Mouse (Mus musculus) heart, postnatal 14 days (tissue): ENCODE results near the gene Gm44805. TPM values are rescaled to one million over a fixed set of nuclear protein-coding genes. Genes with fewer than 3 reads are reported as not detected.
A peak's percentile ranks its signal among the peaks of the same experiment; 100 is the strongest.
"Not testable (repeated sequence)": the region's sequence is repeated elsewhere in the genome, so short reads cannot be mapped to it uniquely, and the experiment has no call there.

Experiments used
- DNase-seq, 2 experiments: peaks; one replicate each; pipeline ENCODE4 v3.0.0; 2021 to 2022
- intact Hi-C: fragments of 180-260 bp; cut with DNase I; formaldehyde crosslinking; loops from one replicate; pipeline ENCODE4 v1.15.1; 2025
- total RNA-seq, 2 experiments: library from RNA; stranded (reverse); gene quantifications; 2 replicates each; pipeline ENCODE4 v1.2.3; 2021

The Gm44805 gene
- total RNA-seq, 2 experiments from 2014 or later: not detected

DNA sequence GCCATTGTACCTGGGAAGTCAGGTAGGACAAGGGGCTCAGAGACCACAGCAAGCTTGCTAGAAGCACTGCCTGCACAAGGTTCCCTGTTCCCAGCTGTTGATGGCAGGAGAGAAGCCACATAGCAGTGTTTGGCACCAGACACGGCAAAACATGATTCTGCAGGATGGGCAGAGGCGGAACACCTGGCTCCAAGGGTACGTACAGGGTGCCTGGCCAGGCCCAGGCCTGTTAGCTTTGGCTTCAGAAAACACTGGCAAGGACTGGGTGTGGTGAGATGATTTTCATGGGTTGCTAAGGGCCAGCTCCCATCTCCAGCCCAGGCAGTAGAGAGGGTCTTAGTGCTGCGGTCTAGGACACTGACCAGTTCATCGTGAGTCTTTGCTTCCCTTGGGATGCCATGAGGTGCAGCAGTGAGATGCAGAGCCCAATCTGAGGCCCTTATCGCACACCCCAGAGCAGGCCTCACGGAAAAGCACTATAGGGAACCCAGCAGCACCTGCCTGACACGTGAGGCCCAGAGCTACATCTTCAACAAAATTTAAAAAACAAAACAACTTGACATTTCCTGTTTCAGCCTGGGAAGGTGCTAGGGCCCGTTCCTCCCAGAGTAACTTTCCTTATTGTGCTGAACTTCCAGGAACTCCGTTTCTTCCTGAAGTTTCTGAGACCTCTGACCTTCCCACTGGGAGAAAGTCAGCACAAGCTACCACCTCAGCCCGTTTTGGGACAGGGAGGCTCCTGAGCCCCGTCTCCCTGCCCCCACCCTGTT, 19.3 kb upstream of the Gm44805 start:
- intact Hi-C loops: loop anchor here (1.0 to 10.0 kb wide), 2 partner anchors 31 to 296 kb away; partner anchors contain the start of genes Ckm and Klc3

DNA sequence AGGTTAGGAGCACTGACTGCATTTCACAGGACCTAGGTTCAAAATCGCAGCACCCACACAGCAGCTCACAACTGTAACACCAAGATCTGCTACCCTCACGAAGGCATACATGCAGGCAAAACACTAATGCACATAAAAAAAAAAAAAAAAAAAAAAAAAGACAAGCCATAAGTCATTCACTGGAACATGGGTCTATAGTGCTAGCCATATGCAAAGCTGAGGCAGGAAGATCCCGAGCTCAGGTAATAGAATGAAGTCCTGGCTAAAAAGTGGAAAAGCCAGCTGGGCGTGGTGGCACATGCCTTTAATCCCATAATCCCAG, 18.6 kb upstream of the Gm44805 start:
- intact Hi-C loops: loop anchor here (10.0 kb wide), 1 partner anchor 295 kb away; the partner anchor contains the start of genes Ckm and Klc3
- DNase-seq: no peak

More for the DNA sequence above, 19.3 kb upstream of the Gm44805 start:
- no peak for DNase-seq

DNA sequence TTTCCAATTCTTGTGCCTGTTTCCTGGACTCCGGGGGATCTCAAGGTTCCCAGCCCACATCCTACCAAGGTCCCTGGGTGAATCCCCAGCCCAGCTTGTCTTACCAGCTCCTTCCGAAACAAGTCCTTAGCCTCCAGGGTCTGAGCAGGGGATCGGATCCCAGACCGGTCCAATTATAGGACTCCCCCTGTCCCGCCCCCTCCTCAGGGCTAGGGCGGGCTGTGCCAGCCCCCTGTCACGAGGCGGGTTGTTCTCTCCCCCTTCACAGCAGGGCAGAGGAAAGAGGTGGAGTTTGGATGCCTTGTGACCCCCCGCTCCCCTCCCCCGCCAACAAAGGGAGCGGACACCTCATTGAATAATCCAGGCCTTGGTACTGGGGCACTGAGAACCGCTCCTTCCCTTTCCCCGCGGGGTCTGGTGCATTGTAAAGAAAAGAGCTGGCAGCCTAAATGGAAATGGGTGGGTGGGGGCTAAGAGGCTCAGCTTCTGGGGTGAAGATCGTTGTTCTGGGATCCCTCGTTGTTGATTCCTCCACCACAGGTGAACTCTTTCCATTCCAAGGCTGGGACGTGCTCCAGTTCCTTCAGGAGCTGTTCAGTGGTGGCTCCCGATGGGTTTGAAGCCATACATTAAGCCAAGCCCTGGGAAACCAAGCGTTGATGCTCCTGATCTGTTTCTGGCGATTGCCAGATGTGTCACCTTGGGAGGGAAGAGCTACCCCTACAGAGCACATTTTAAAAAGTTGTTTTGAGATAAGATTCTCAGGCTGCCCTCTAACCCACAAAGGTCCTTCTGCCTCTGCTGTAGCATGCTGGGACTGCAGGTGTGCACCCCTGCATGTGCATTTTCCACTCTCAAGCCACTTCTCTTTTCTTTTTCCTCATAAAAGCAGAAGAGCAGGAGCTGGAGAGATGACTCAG, 17.9 kb upstream of the Gm44805 start, which contains the start of gene Apoe:
Apoe (minus strand) TSS at position 282 of the 920 bp plus-strand sequence.
- peak; percentile 68 for DNase-seq
- intact Hi-C loops: no loop called here

DNA sequence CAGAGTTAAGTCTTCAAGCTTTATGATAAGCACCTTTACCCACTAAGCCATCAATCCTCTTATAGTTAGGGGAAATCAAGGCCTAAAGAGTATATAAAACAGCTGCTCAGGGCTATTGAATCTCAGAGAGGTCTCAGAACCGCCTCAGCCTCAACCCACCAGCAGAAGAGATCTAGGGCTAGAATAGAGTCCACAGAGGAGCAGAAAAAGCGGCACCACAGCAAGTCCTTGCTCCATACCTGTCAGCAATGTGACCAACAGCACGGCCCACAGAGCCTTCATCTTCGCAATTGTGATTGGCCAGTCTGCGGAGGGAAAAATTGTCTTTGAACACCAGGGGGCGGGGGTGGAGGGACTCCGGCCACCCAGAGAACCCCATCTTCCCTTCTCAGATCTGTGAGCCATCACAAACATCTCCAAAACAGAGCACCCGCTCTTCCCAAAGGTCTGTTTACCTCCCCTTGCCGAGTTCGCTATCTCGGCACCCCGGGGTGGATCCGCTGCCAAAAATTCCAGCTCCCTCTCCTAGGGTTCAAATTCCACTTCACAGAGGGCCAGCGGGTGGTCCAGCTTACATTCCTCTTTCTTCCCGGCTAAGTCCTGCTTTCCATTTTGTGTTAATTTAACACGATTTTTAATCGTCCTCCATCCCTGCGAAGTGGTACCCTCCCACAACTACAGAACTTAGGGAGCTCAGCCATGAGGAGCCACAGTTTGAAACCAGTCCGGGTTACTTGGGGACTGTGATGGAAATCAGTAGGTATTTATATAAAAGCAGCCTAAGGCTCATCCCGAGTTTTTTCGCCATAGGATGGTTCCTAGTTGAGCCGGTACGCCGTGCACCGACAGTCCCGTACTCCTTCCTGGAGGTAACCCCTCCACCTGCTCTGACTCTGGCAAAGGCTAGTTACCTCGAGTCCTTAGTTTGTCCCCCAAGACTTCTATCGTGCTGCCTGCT, 17.0 kb upstream of the Gm44805 start:
- intact Hi-C loops: no loop called here
- peak in 1 of 2 experiments; percentile 40 for DNase-seq

DNA sequence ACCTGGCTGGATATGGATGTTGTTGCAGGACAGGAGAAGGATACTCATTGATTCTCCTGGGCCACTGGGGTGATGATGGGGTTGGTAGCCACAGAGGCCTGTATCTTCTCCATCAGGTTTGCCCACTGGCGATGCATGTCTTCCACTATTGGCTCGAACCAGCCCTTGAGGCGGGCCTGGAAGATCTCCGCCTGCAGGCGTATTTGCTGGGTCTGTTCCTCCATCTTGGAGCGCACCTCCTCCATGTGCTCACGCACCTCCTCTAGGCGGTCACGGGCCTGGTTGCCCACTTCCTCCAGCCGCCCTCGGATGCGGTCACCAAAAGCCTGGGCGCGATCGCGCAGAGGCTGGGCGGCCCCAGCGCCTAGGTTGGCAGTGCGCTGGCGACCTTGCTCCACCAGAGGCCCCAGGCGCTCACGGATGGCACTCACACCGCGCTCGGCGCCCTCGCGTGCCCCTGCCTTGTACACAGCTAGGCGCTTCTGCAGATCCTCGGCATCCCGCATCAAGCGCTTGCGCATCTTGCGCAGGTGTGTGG, 15.2 kb upstream of the Gm44805 start:
- intact Hi-C loops: no loop called here
- no peak for DNase-seq

- intact Hi-C loops: no loop called here
- no peak for DNase-seq
Measured at GRCm38 (mm10) chr7:19695881-19696280, 14.7 kb upstream of the Gm44805 start.

- DNase-seq: no peak
- intact Hi-C loops: no loop called here
Measured at GRCm38 (mm10) chr7:19695213-19695594, 14.0 kb upstream of the Gm44805 start.

- no peak for DNase-seq
- intact Hi-C loops: no loop called here
Measured at GRCm38 (mm10) chr7:19694336-19695212, 13.4 kb upstream of the Gm44805 start.

DNA sequence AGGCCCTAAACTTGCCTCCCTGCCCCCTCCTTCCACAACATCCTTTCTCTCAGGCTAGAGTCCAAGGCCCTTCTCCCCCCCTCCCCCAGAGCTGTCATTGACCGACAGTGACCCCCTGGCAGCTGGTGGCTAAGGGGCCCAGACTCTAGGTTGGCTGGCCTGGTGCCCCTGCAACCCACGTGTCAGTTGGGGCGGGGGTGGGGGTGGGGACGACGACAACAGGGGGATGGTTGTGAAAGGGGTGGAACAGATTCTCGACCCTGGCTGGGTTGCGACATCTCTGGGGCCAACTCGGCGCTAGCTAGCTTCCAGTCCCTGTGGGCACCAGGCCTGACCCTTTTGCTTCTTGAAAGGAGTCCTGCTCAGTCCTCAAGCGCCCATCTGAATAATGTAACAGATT, 12.2 kb upstream of the Gm44805 start:
- intact Hi-C loops: no loop called here
- DNase-seq: peak; percentile 66 to 67

DNA sequence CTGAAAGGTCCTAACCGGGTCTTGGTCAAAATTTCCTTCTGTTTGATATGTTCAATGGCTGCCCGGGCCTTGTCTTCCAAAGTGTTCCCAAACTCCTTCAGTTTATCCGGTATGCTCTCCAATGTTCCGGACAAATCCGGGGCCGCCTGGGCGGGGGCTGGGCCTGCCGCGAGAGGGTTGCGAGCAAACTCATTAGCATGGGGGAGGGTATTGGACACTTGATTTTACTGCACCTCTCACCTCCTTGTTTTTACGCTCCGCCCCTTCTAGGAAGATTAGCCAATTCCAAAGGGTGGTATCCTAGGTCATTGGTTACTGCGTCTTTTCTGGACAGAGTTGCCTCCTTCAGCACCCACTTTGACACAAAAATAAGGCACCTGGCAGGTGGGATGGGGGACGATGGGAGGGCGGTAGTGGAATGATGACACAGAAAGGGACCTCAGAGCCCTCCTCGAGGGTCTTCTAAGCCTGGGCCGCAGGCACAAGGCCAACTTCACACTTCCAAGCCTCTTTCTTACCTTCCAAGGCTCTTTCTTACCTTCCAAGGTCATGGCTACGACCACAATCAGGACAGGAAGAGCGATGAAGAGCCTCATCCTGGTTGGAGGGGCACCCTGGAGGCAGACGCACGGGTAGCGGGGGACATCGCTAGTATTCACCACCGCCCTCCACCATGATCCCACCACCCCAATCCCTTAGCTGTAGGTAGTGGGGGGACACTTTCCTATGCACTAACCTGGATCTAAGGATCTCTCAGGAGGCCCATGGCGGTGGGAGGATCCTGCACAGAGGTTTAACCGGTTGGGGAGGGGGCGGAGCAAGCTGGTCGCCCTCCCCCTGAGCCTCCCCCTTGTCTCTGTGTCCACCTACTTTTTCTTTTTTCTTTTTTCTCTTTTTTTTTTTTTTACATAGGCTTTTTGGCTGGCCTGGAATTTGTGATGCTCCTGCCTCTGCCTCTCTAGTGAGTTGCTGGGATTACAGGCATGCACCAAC, 10.9 kb upstream of the Gm44805 start, which contains the start of gene Apoc1:
Apoc1 (minus strand) TSS at position 788 of the 993 bp plus-strand sequence.
- intact Hi-C loops: no loop called here
- DNase-seq: no peak

GRCm38 (mm10) chr7:19691434-19691833, 10.2 kb upstream of the Gm44805 start:
- DNase-seq: no peak
- intact Hi-C loops: no loop called here

DNA sequence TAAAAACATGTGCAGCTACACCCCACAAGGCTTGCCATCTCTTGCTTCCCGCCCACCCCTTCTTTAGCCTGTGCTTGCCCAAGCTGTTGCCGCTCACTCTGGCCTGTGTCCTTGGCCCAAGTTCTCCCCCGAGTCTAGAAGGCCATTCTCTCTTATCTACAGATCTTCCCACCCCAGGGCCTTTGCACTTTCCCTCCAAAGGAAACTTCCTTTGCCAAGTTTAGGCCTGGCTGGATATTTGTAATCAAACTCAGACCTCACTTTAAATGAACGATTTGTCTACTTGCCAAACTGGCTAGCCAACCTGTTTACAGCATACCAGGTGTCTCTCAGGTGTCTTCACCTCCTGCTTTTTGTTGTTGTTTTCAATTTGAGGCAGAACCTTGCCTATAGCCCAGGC, 9.6 kb upstream of the Gm44805 start:
- intact Hi-C loops: no loop called here
- no peak for DNase-seq

DNA sequence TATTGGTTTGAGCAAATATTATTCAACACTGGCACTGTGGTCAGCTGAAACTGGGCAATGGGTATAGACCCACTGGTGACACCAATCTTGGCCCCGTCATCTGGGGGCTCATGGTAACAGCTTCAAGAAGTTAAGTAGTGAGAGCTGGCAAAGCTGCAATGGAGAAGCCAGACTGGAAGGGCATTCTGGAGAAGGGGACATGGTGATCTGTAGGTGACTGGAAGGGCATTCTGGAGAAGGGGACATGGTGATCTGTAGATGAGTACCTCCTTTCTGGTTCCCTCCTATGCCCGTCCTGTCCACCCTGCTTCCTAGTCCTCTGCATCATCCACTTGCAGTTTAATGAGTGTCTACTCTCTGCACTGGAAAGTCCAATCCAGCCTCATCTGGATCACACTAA, 7.4 kb upstream of the Gm44805 start:
- intact Hi-C loops: no loop called here

GRCm38 (mm10) chr7:19688101-19688500, 6.9 kb upstream of the Gm44805 start:
- DNase-seq: no peak
- intact Hi-C loops: no loop called here

More for the DNA sequence above, 7.4 kb upstream of the Gm44805 start:
- no peak for DNase-seq

GRCm38 (mm10) chr7:19686927-19687583, 5.8 kb upstream of the Gm44805 start:
- intact Hi-C loops, DNase-seq: not testable (repeated sequence)

- no peak for DNase-seq
- intact Hi-C loops: no loop called here
Measured at GRCm38 (mm10) chr7:19686521-19686920, 5.3 kb upstream of the Gm44805 start.

GRCm38 (mm10) chr7:19685374-19685773, 4.2 kb upstream of the Gm44805 start:
- intact Hi-C loops: no loop called here
- DNase-seq: no peak
